Mouse (Mus musculus): Measurements from ENCODE around the gene Tceal5.
A peak's percentile ranks its signal among the peaks of the same experiment; 100 is the strongest.
"Not testable (repeated sequence)": the region's sequence is repeated elsewhere in the genome, so short reads cannot be mapped to it uniquely, and the experiment has no call there.

Gene Tceal5

GRCm38 (mm10) chrX:136203664-136204066, at the start of gene Tceal5:
Gene Tceal5 (minus strand): TSS chrX:136203876.
- DNase-seq (ENCODE audit: low spot score in 2 of 2) = peak; percentile 3 to 9

GRCm38 (mm10) chrX:136252023-136252729, 48.5 kb upstream of the Tceal5 start:
- DNase-seq (ENCODE audit: low spot score in 2 of 2) = no peak

GRCm38 (mm10) chrX:136249671-136250070, 46.0 kb upstream of the Tceal5 start:
- DNase-seq (ENCODE audit: low spot score in 2 of 2) = no peak

GRCm38 (mm10) chrX:136248811-136249210, 45.1 kb upstream of the Tceal5 start:
- DNase-seq (ENCODE audit: low spot score in 2 of 2) = no peak

GRCm38 (mm10) chrX:136245521-136246071, 41.9 kb upstream of the Tceal5 start:
- DNase-seq (ENCODE audit: low spot score in 2 of 2) = no peak

- peak; percentile 38 to 60 for DNase-seq (ENCODE audit: low spot score in 2 of 2)
Measured at GRCm38 (mm10) chrX:136244574-136245229, 41.0 kb upstream of the Tceal5 start, which contains the start of gene Tceal9. Gene Tceal9 (plus strand): TSS chrX:136245079.

GRCm38 (mm10) chrX:136243181-136243580, 39.5 kb upstream of the Tceal5 start:
- DNase-seq (ENCODE audit: low spot score in 2 of 2) = no peak

- no peak for DNase-seq (ENCODE audit: low spot score in 2 of 2)
Measured at GRCm38 (mm10) chrX:136238118-136238517, 34.4 kb upstream of the Tceal5 start.

- DNase-seq (ENCODE audit: low spot score in 2 of 2) = no peak
Measured at GRCm38 (mm10) chrX:136227768-136228167, 24.1 kb upstream of the Tceal5 start.

GRCm38 (mm10) chrX:136223714-136224113, 20.0 kb upstream of the Tceal5 start:
- DNase-seq (ENCODE audit: low spot score in 2 of 2) = no peak

- no peak for DNase-seq (ENCODE audit: low spot score in 2 of 2)
Measured at GRCm38 (mm10) chrX:136216303-136216702, 12.6 kb upstream of the Tceal5 start.

- DNase-seq (ENCODE audit: low spot score in 2 of 2) = not testable (repeated sequence)
Measured at GRCm38 (mm10) chrX:136214729-136215677, 11.3 kb upstream of the Tceal5 start, which contains the start of the genes Tceal7 and Bex1. Gene Tceal7 (plus strand): TSS chrX:136214779. Gene Bex1 (minus strand): TSS chrX:136215513.

GRCm38 (mm10) chrX:136213396-136213795, 9.7 kb upstream of the Tceal5 start:
- DNase-seq (ENCODE audit: low spot score in 2 of 2) = no peak

GRCm38 (mm10) chrX:136204406-136204805, 730 bp upstream of the Tceal5 start:
- DNase-seq (ENCODE audit: low spot score in 2 of 2) = no peak

- no peak for DNase-seq (ENCODE audit: low spot score in 2 of 2)
Measured at GRCm38 (mm10) chrX:136203257-136203656, 419 bp downstream of the Tceal5 start.

GRCm38 (mm10) chrX:136196873-136197272, 6.8 kb downstream of the Tceal5 start:
- no peak for DNase-seq (ENCODE audit: low spot score in 2 of 2)

- no peak for DNase-seq (ENCODE audit: low spot score in 2 of 2)
Measured at GRCm38 (mm10) chrX:136195193-136195944, 8.3 kb downstream of the Tceal5 start.

- no peak for DNase-seq (ENCODE audit: low spot score in 2 of 2)
Measured at GRCm38 (mm10) chrX:136183107-136183506, 20.6 kb downstream of the Tceal5 start.

GRCm38 (mm10) chrX:136180897-136181553, 22.7 kb downstream of the Tceal5 start:
- DNase-seq (ENCODE audit: low spot score in 2 of 2) = no peak

- no peak for DNase-seq (ENCODE audit: low spot score in 2 of 2)
Measured at GRCm38 (mm10) chrX:136172786-136173185, 30.9 kb downstream of the Tceal5 start.
